Mouse (Mus musculus): ENCODE data around the gene Nr1d2.

DNA sequence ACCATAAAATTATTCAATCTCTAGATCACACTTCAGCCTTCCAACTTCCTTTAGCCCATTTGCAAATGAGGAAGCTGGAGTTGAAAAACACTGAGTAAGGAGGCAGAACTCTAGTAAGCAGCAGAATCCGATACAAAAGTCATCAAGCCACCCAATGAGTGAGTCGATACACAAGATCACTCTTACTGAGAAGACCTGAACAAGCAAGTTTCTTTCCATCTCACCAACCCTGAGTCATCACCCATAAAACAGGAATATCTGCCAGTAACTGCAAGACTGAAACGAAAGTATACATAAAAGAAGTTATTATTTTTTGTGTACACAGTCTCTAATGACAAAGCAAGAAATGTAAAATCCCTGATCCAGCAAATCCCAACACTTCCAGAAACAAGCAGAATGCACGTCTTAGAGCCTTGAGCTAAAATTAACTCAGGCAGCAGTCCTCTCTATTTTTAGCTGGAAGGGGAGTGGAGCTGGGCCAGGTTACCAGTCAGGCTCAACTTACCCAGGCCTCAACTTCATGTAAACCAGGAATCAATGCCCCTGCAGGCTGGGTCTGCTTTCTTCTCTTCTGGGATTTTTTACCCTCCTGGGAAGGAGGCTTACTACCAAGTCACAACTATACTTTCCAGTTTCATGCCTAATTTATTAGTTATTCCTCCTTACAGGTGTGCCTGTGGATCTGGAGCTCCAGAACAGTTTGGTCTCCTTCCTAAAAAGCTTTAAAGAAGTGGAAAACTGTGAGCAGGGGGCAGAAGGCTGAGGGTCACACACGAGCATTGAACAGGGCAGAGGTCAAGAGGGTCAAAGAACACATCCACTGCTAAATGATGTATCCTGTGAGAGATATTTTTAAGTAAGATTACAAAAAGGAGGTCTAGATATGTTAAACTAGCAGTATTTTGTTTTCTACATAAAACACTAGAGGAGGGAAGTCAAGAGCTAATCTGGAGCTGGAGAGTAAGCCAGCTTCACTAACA is 4.7 kb downstream of the Nr1d2 start:
- no peak for TF ChIP-seq CTCF (conservative IDR thresholded peaks at IDR 0.05 in 1 of 2, IDR thresholded peaks at IDR 0.05 in 1 of 2; ENCODE audit: low read depth in 2 of 2, low read length in 2 of 2)
- no peak for TF ChIP-seq ZNF384 (IDR thresholded peaks at IDR 0.05; ENCODE audit: low read depth, low read length)
- TF ChIP-seq MAX (IDR thresholded peaks at IDR 0.05; ENCODE audit: low read length) = no peak
- no peak for TF ChIP-seq ZMIZ1 (IDR thresholded peaks at IDR 0.05; ENCODE audit: low read depth, low read length)
- no peak for TF ChIP-seq POLR2AphosphoS2 (IDR thresholded peaks at IDR 0.05; ENCODE audit: low read depth, low read length)
- TF ChIP-seq MAFK (IDR thresholded peaks at IDR 0.05; ENCODE audit: insufficient replicate concordance, low read length) = peak; percentile 28; the same call in 1 of the 2 replicates
- TF ChIP-seq MYC (IDR thresholded peaks at IDR 0.05; ENCODE audit: low read depth, low read length) = no peak
- no peak for TF ChIP-seq POLR2A (IDR thresholded peaks at IDR 0.05; ENCODE audit: low read depth, low read length)
- no peak for TF ChIP-seq NELFE (IDR thresholded peaks at IDR 0.05; ENCODE audit: low read depth, low read length)
- TF ChIP-seq KAT2A (IDR thresholded peaks at IDR 0.05; ENCODE audit: insufficient replicate concordance, low read length) = no peak
- TF ChIP-seq ELF1 (IDR thresholded peaks at IDR 0.05; ENCODE audit: low read depth, low read length) = no peak
- no peak for TF ChIP-seq ZC3H11A (IDR thresholded peaks at IDR 0.05; ENCODE audit: low read depth, low read length)

All from CH12.LX (cell line).